Mouse (Mus musculus) kidney, embryonic 14.5 days (tissue): ENCODE data around the gene Dnah11. TPM values are rescaled to one million over a fixed set of nuclear protein-coding genes. Genes with fewer than 3 reads are reported as not detected.

Source experiments
- ATAC-seq: fragments of 200-750 bp; cut with Nextera tagmentation; 2 replicates; pipeline ENCODE4 v1.8.0; 2017; ENCODE audit warnings: moderate number of reproducible peaks, mild to moderate bottlenecking, moderate TSS enrichment, moderate library complexity; ENCODE audit not compliant: low FRiP score, low TSS enrichment
- H3K27ac ChIP-seq: fragments of 300-500 bp; sonication (generic); 2 replicates; pipeline ENCODE4 v1.5.1; 2014; ENCODE audit warnings: low read depth, mild to moderate bottlenecking, low read length, moderate library complexity, mixed read lengths
- H3K27me3 ChIP-seq: fragments of 300-500 bp; sonication (generic); 2 replicates; pipeline ENCODE4 v1.6.1; 2014; ENCODE audit warnings: mild to moderate bottlenecking, low read length; ENCODE audit not compliant: control insufficient read depth, insufficient read depth
- H3K36me3 ChIP-seq: fragments of 300-500 bp; sonication (generic); 2 replicates; pipeline ENCODE4 v1.6.1; 2014; ENCODE audit warnings: low read length, mixed read lengths; ENCODE audit not compliant: control insufficient read depth, insufficient read depth
- H3K4me1 ChIP-seq: fragments of 300-500 bp; sonication (generic); 2 replicates; pipeline ENCODE4 v1.6.1; 2014; ENCODE audit warnings: low read length, mixed read lengths; ENCODE audit not compliant: control insufficient read depth, insufficient read depth
- H3K4me2 ChIP-seq: fragments of 300-500 bp; sonication (generic); replicated peaks from 2 replicates; pipeline ENCODE4 v1.6.1; 2014; ENCODE audit warnings: low read depth, mild to moderate bottlenecking, low read length
- H3K4me3 ChIP-seq: fragments of 300-500 bp; sonication (generic); 2 replicates; pipeline ENCODE4 v1.5.1; 2014; ENCODE audit warnings: mild to moderate bottlenecking, low read length
- H3K9ac ChIP-seq: fragments of 300-500 bp; sonication (generic); 2 replicates; pipeline ENCODE4 v1.6.1; 2014; ENCODE audit warnings: low read depth, mild to moderate bottlenecking, low read length, moderate library complexity
- H3K9me3 ChIP-seq: fragments of 300-500 bp; sonication (generic); 2 replicates; pipeline ENCODE4 v1.6.1; 2016; ENCODE audit warnings: low read length; ENCODE audit not compliant: control insufficient read depth
- WGBS: fragments of 180-500 bp; shearing (Covaris S2); extraction: QIAGEN DNeasy Blood & Tissue Kit; methylation state at CpG from one replicate; pipeline ENCODE4 v1.1.7; 2014; 5-methylcytosine and 5-hydroxymethylcytosine counted together
- polyA plus RNA-seq: library from polyadenylated mRNA; unstranded; fragments of >200 nt; fragmentation: Nextera tagmentation; extraction: Ambion mirVana; gene quantifications from 2 replicates; pipeline ENCODE4 v1.2.1, GENCODE M21; 2014

The Dnah11 gene
- polyA plus RNA-seq, 1 experiment from 2014 or later, result 0.24 TPM

- H3K4me3 ChIP-seq, result no peak overlapping the region
- H3K9me3 ChIP-seq, result no peaks in the 10 kb centered on the region
- 94% methylated on average over 6 of the region's 6 CpGs for WGBS
- no peak overlapping the region for H3K4me2 ChIP-seq
- no peaks in the 10 kb centered on the region for H3K27me3 ChIP-seq
- no peak overlapping the region for H3K27ac ChIP-seq
- H3K36me3 ChIP-seq, result no peaks in the 10 kb centered on the region
- no peak for ATAC-seq
- no peak overlapping the region for H3K9ac ChIP-seq
- no peaks in the 10 kb centered on the region for H3K4me1 ChIP-seq
Observed at GRCm38 (mm10) chr12:118080441-118080840, 118.4 kb downstream of the Dnah11 start.

- Histone ChIP-seq H3K27ac (no peak overlapping the region), H3K27me3 (no peaks in the 10 kb centered on the region), H3K4me1 (no peaks in the 10 kb centered on the region), H3K9ac (no peak overlapping the region), H3K36me3 (no peaks in the 10 kb centered on the region), H3K9me3 (no peaks in the 10 kb centered on the region), H3K4me3 (no peak overlapping the region), H3K4me2 (no peak overlapping the region)
- 69% methylated on average over 9 of the region's 9 CpGs for WGBS
- peak; percentile 35; the same call in 1 of the 2 replicates for ATAC-seq
Observed at GRCm38 (mm10) chr12:118078434-118078989, 120.3 kb downstream of the Dnah11 start.

- H3K4me3 ChIP-seq, result no peak overlapping the region
- ATAC-seq, result no peak
- no peak overlapping the region for H3K9ac ChIP-seq
- H3K27me3 ChIP-seq, result no peaks in the 10 kb centered on the region
- 73% methylated on average over 3 of the region's 3 CpGs for WGBS
- no peaks in the 10 kb centered on the region for H3K9me3 ChIP-seq
- no peak overlapping the region for H3K27ac ChIP-seq
- no peak overlapping the region for H3K4me2 ChIP-seq
- no peaks in the 10 kb centered on the region for H3K4me1 ChIP-seq
- H3K36me3 ChIP-seq, result no peaks in the 10 kb centered on the region
Observed at GRCm38 (mm10) chr12:118076802-118077201, 122.0 kb downstream of the Dnah11 start.

- WGBS, result 77% methylated on average over 3 of the region's 3 CpGs
- no peak for ATAC-seq
- Histone ChIP-seq H3K36me3 (no peaks in the 10 kb centered on the region), H3K9me3 (no peaks in the 10 kb centered on the region), H3K4me1 (no peaks in the 10 kb centered on the region), H3K4me2 (no peak overlapping the region), H3K9ac (no peak overlapping the region), H3K27me3 (no peaks in the 10 kb centered on the region), H3K27ac (no peak overlapping the region), H3K4me3 (no peak overlapping the region)
Observed at GRCm38 (mm10) chr12:118072181-118072872, 126.5 kb downstream of the Dnah11 start.

GRCm38 (mm10) chr12:118071667-118072066, 127.2 kb downstream of the Dnah11 start:
- Histone ChIP-seq H3K4me1 (no peaks in the 10 kb centered on the region), H3K9ac (no peak overlapping the region), H3K9me3 (no peaks in the 10 kb centered on the region), H3K4me2 (no peak overlapping the region), H3K4me3 (no peak overlapping the region), H3K27me3 (no peaks in the 10 kb centered on the region), H3K27ac (no peak overlapping the region), H3K36me3 (no peaks in the 10 kb centered on the region)
- WGBS, result 92% methylated on average over 1 of the region's 1 CpGs
- no peak for ATAC-seq

- Histone ChIP-seq H3K36me3 (no peaks in the 10 kb centered on the region), H3K4me1 (no peaks in the 10 kb centered on the region), H3K4me3 (no peak overlapping the region), H3K27ac (no peak overlapping the region), H3K4me2 (no peak overlapping the region), H3K27me3 (no peaks in the 10 kb centered on the region), H3K9ac (no peak overlapping the region), H3K9me3 (no peaks in the 10 kb centered on the region)
- WGBS, result 55% methylated on average over 4 of the region's 4 CpGs
- ATAC-seq, result no peak
Observed at GRCm38 (mm10) chr12:118068785-118069184, 130.1 kb downstream of the Dnah11 start.

- no peaks in the 10 kb centered on the region for H3K9me3 ChIP-seq
- H3K4me2 ChIP-seq, result no peak overlapping the region
- no peak overlapping the region for H3K4me3 ChIP-seq
- ATAC-seq, result no peak
- no peaks in the 10 kb centered on the region for H3K27me3 ChIP-seq
- H3K4me1 ChIP-seq, result no peaks in the 10 kb centered on the region
- H3K27ac ChIP-seq, result no peak overlapping the region
- no peak overlapping the region for H3K9ac ChIP-seq
- H3K36me3 ChIP-seq, result no peaks in the 10 kb centered on the region
- WGBS, result 91% methylated on average over 6 of the region's 6 CpGs
Observed at GRCm38 (mm10) chr12:118062343-118062742, 136.5 kb downstream of the Dnah11 start.

- no peaks in the 10 kb centered on the region for H3K9me3 ChIP-seq
- no peaks in the 10 kb centered on the region for H3K36me3 ChIP-seq
- no peak for ATAC-seq
- 74% methylated on average over 10 of the region's 10 CpGs for WGBS
- no peak overlapping the region for H3K4me3 ChIP-seq
- H3K27ac ChIP-seq, result no peak overlapping the region
- H3K4me1 ChIP-seq, result no peaks in the 10 kb centered on the region
- no peak overlapping the region for H3K9ac ChIP-seq
- no peak overlapping the region for H3K4me2 ChIP-seq
- H3K27me3 ChIP-seq, result no peaks in the 10 kb centered on the region
Observed at GRCm38 (mm10) chr12:118056876-118057275, 142.0 kb downstream of the Dnah11 start.

- ATAC-seq, result no peak
- Histone ChIP-seq H3K36me3 (no peaks in the 10 kb centered on the region), H3K27me3 (no peaks in the 10 kb centered on the region), H3K4me3 (no peak overlapping the region), H3K9me3 (no peaks in the 10 kb centered on the region), H3K4me2 (no peak overlapping the region), H3K27ac (no peak overlapping the region), H3K4me1 (no peaks in the 10 kb centered on the region), H3K9ac (no peak overlapping the region)
- 82% methylated on average over 4 of the region's 4 CpGs for WGBS
Observed at GRCm38 (mm10) chr12:118045381-118045780, 153.5 kb downstream of the Dnah11 start.
